Mouse (Mus musculus) hindbrain, embryonic 11.5 days (tissue): ENCODE measurements around the gene Gm21987. TPM values are rescaled to one million over a fixed set of nuclear protein-coding genes. Genes with fewer than 3 reads are reported as not detected.
"Not testable (repeated sequence)": the region's sequence is repeated elsewhere in the genome, so short reads cannot be mapped to it uniquely, and the experiment has no call there.

Source experiments
- ATAC-seq: fragments of 200-750 bp; cut with Nextera tagmentation; 2 replicates; pipeline ENCODE4 v1.8.0; 2017; ENCODE audit warnings: mild to moderate bottlenecking, moderate TSS enrichment, moderate library complexity; ENCODE audit not compliant: low FRiP score
- DNase-seq: peaks from one replicate; pipeline ENCODE4 v3.0.0-alpha.2; 2015; ENCODE audit warnings: low spot score
- H3K27ac ChIP-seq: fragments of 300-500 bp; sonication (generic); 2 replicates; pipeline ENCODE4 v1.5.1; 2014; ENCODE audit warnings: mild to moderate bottlenecking, low read depth, low read length
- H3K27me3 ChIP-seq: fragments of 300-500 bp; sonication (generic); 2 replicates; pipeline ENCODE4 v1.6.1; 2014; ENCODE audit warnings: mild to moderate bottlenecking, low read length, moderate library complexity, mixed read lengths; ENCODE audit not compliant: control insufficient read depth, insufficient read depth
- H3K36me3 ChIP-seq: fragments of 300-500 bp; sonication (generic); 2 replicates; pipeline ENCODE4 v1.6.1; 2014; ENCODE audit warnings: mild to moderate bottlenecking, low read length, moderate library complexity, mixed read lengths; ENCODE audit not compliant: control insufficient read depth, insufficient read depth
- H3K4me1 ChIP-seq: fragments of 300-500 bp; sonication (generic); replicated peaks from 2 replicates; pipeline ENCODE4 v1.6.1; 2014; ENCODE audit warnings: low read length, mixed read lengths; ENCODE audit not compliant: control insufficient read depth, insufficient read depth
- H3K4me2 ChIP-seq: fragments of 300-500 bp; sonication (generic); replicated peaks from 2 replicates; pipeline ENCODE4 v1.6.1; 2014; ENCODE audit warnings: mild to moderate bottlenecking, low read depth, low read length
- H3K4me3 ChIP-seq: fragments of 300-500 bp; sonication (generic); 2 replicates; pipeline ENCODE4 v1.5.1; 2014; ENCODE audit warnings: low read depth, low read length
- H3K9ac ChIP-seq: fragments of 300-500 bp; sonication (generic); 2 replicates; pipeline ENCODE4 v1.6.1; 2014; ENCODE audit warnings: low read depth, low read length
- H3K9me3 ChIP-seq: fragments of 300-500 bp; sonication (generic); 2 replicates; pipeline ENCODE4 v1.6.1; 2016; ENCODE audit warnings: low read length; ENCODE audit not compliant: control insufficient read depth
- WGBS: fragments of 180-500 bp; shearing (Covaris S2); extraction: QIAGEN DNeasy Blood & Tissue Kit; methylation state at CpG from one replicate; pipeline ENCODE4 v1.1.7; 2014; 5-methylcytosine and 5-hydroxymethylcytosine counted together
- polyA plus RNA-seq: library from polyadenylated mRNA; unstranded; fragments of >200 nt; fragmentation: Nextera tagmentation; extraction: Ambion mirVana; gene quantifications from 2 replicates; pipeline ENCODE4 v1.2.1, GENCODE M21; 2014

Gene Gm21987
- polyA plus RNA-seq, 1 experiment from 2014 or later: not detected

GRCm38 (mm10) chr16:38318492-38318891 is 28.3 kb upstream of the Gm21987 start:
- Histone ChIP-seq H3K36me3 (no peaks in the 10 kb centered on the region), H3K9ac (no peak overlapping the region), H3K4me3 (no peak overlapping the region), H3K4me2 (no peak overlapping the region), H3K27me3 (no peaks in the 10 kb centered on the region), H3K9me3 (no peaks in the 10 kb centered on the region), H3K27ac (no peak overlapping the region), H3K4me1 (no peaks in the 10 kb centered on the region)
- DNase-seq (no peak), ATAC-seq (no peak)
- WGBS: 80% methylated on average over 9 of the region's 9 CpGs

DNA sequence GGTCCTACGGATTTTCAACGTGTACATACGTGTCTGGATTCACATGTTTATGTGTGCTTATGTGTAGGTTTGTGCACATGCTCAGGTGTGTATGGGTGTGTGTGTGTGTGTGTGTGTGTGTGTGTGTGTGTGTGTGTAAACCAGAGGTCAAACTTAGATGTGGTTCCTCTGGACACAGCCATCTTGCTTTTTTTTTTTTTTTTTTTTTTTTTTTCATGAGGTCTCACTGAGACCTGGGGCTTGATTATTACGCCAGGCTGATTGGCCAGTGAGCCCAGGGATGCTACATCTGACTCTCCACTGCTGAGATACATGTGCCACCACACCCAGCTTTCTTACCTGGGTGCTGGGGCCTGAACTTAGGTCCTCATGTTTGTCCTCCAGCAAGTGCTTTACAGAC is 27.8 kb upstream of the Gm21987 start:
- DNase-seq (no peak), ATAC-seq (no peak)
- WGBS: 97% methylated on average over 4 of the region's 4 CpGs
- no peaks in the 10 kb centered on the region for H3K4me1 ChIP-seq
- H3K4me3 ChIP-seq: no peak overlapping the region
- no peak overlapping the region for H3K4me2 ChIP-seq
- no peaks in the 10 kb centered on the region for H3K27me3 ChIP-seq
- H3K9ac ChIP-seq: no peak overlapping the region
- no peaks in the 10 kb centered on the region for H3K9me3 ChIP-seq
- H3K27ac ChIP-seq: no peak overlapping the region
- no peaks in the 10 kb centered on the region for H3K36me3 ChIP-seq

- Histone ChIP-seq H3K4me1 (no peaks in the 10 kb centered on the region), H3K4me2 (no peak overlapping the region), H3K9me3 (no peaks in the 10 kb centered on the region), H3K36me3 (no peaks in the 10 kb centered on the region), H3K4me3 (no peak overlapping the region), H3K9ac (no peak overlapping the region), H3K27me3 (no peaks in the 10 kb centered on the region), H3K27ac (no peak overlapping the region)
- DNase-seq (peak; percentile 78), ATAC-seq (peak; percentile 59; the same call in 1 of the 2 replicates)
- WGBS: 34% methylated on average over 17 of the region's 17 CpGs
Observed at GRCm38 (mm10) chr16:38321452-38321935, 25.3 kb upstream of the Gm21987 start.

DNA sequence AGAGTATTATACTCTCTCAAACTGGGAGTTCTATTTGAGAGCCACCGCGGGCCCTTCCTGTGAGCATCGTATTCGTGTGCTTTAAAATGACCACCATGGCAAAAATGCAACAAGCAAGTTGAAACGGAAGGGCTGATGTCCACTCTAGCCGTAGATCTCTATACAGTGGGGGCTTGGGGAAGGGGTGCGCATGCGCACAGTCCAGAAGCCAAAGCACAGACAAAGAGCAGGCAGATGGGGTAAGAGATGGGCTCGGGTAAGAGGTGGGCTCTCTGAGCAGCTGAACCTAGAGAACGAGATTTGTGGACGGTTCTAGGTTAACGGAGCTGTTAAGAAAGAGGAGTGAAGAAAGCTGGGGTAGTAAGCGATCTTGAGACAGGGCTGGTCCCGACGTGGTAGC is 22.5 kb upstream of the Gm21987 start:
- WGBS: 92% methylated on average over 15 of the region's 15 CpGs
- Histone ChIP-seq H3K9me3 (no peaks in the 10 kb centered on the region), H3K27ac (no peak overlapping the region), H3K4me2 (no peak overlapping the region), H3K9ac (no peak overlapping the region), H3K4me1 (no peaks in the 10 kb centered on the region), H3K27me3 (no peaks in the 10 kb centered on the region), H3K4me3 (no peak overlapping the region), H3K36me3 (no peaks in the 10 kb centered on the region)
- ATAC-seq (no peak), DNase-seq (no peak)

DNA sequence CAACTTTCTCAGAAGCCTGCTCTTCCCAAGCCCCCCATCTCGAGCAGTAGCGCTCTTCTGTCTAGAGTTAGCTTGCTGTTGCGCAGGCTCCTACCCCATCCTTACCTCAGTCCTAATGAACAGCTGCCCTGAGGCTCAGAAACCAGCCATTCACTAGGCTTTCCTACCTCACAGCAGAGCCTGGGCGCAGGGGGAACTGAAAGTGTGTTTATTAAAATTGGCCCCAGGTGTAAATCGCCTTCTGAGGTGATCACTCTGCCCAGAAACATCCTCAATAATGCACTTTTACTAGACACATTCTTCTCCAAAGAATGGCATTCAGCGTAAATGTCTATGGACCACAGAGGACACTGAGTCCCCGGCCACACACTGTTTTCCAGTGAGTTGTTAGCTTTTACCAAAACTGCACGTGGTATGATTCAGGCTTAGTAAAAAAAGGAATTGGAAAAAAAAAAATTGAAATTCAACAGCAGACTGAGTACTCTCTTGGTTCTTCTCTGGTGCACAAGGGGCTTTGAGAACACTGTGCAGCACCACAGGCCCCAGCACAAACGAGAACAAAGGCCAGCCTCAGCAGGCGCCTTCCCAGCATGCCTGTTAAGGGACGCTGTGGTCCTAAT is 20.0 kb upstream of the Gm21987 start:
- H3K27ac ChIP-seq: no peak overlapping the region
- no peak overlapping the region for H3K9ac ChIP-seq
- DNase-seq: no peak
- no peaks in the 10 kb centered on the region for H3K9me3 ChIP-seq
- no peak for ATAC-seq
- WGBS: 86% methylated on average over 11 of the region's 11 CpGs
- no peaks in the 10 kb centered on the region for H3K36me3 ChIP-seq
- H3K4me1 ChIP-seq: no peaks in the 10 kb centered on the region
- H3K4me3 ChIP-seq: no peak overlapping the region
- H3K27me3 ChIP-seq: no peaks in the 10 kb centered on the region
- H3K4me2 ChIP-seq: no peak overlapping the region

DNA sequence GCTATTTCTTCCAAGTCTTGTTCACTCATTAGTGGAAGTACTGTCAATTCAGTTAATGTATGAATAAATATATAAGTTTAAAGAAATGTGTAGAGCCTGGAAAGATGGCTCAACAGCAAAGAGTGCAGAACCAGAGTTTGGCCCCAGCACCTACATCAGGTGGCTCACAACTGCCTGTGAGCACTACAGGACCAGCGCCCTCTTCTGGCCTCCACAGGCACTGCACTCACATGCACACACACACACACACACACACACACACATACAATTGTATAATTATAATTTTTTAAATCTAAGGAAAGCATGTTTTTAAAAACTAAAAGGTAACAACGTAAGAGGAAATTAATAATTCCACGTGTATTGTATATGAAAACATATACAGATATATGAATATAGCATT is 17.5 kb upstream of the Gm21987 start:
- Histone ChIP-seq H3K27me3 (no peaks in the 10 kb centered on the region), H3K4me3 (no peak overlapping the region), H3K27ac (no peak overlapping the region), H3K9me3 (no peaks in the 10 kb centered on the region), H3K4me2 (no peak overlapping the region), H3K9ac (no peak overlapping the region), H3K36me3 (no peaks in the 10 kb centered on the region), H3K4me1 (no peaks in the 10 kb centered on the region)
- no peak for ATAC-seq
- 86% methylated on average over 3 of the region's 3 CpGs for WGBS
- DNase-seq: no peak

DNA sequence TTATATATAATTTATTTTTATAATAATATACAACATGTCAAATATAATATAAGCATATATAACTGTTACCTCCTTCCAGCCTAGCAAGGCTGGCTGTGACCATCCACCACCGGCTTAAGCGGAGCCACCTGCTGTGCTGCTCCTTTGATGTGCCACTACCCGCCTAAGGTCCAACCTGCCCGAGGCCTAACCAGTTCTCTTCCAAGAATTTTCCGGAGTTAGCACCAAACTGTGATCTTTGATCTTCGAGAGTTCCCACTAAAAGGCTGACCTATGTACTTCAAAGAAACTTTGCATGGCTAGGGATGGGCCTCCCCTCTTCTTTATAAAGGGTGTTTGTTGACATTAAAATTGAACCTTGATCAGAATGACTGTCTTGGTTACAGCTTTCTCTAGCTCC is 12.4 kb upstream of the Gm21987 start:
- no peak for DNase-seq
- no peaks in the 10 kb centered on the region for H3K27me3 ChIP-seq

DNA sequence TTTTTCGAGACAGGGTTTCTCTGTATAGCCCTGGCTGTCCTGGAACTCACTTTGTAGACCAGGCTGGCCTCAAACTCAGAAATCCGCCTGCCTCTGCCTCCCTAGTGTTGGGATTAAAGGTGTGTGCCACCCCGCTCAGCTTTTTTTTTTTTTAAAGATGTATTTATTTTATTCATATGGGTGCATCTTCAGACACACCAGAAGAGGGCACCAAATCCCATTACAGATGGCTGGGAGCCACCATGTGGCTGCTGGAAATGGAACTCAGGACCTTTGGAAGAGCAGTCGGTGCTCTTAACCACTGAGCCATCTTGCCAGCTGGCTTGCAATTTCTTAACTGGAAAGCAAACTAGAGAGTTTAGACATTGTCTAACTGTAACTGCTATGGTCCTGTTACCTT is 8.8 kb upstream of the Gm21987 start:
- WGBS: 89% methylated on average over 4 of the region's 4 CpGs
- not testable (repeated sequence) for ATAC-seq, H3K9ac ChIP-seq, H3K4me3 ChIP-seq, H3K36me3 ChIP-seq, H3K4me1 ChIP-seq, H3K27me3 ChIP-seq, H3K27ac ChIP-seq, H3K4me2 ChIP-seq, H3K9me3 ChIP-seq, DNase-seq

More for the DNA sequence above, 12.4 kb upstream of the Gm21987 start:
- Histone ChIP-seq H3K4me3 (no peak overlapping the region), H3K4me2 (no peak overlapping the region), H3K27ac (no peak overlapping the region), H3K9ac (no peak overlapping the region), H3K36me3 (no peaks in the 10 kb centered on the region), H3K9me3 (no peaks in the 10 kb centered on the region), H3K4me1 (no peaks in the 10 kb centered on the region)
- WGBS: 48% methylated on average over 6 of the region's 6 CpGs
- ATAC-seq: no peak
